Mouse (Mus musculus) liver, adult 2 months (tissue): ENCODE data around the gene Eif3m.

ENCODE experiments used
- CTCF ChIP-seq: fragments of 200-500 bp; IDR thresholded peaks from 2 replicates; pipeline ENCODE4 v1.5.1; 2011; ENCODE audit warnings: low read depth, low read length, control low read depth
- POLR2A ChIP-seq: fragments of 200-500 bp; IDR thresholded peaks from 2 replicates; pipeline ENCODE4 v1.6.1; 2011; ENCODE audit warnings: low read length, control low read depth; ENCODE audit not compliant: insufficient read depth; ENCODE audit errors: extremely low read depth

DNA sequence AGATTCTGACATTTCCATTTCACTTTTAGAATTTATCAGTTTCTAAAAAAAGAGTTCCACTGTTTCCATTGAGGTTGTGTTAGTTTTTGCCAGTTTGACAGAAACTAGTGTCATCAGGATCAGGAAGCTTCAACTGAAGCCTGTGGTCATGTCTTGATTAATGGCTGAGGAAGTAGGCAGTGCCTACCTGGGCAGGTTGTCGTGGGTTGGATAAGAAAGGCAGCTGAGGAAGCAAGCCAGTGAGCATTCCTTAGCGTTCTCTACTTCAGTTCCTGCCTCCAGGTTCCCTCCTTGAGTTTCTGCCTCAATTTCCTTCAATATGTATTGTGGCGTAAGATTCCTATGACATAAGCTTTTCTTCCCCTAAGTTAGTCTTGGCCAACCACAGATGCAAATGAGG lies 31.1 kb downstream of the Eif3m start:
- TF ChIP-seq CTCF, result no peak
- no peak for TF ChIP-seq POLR2A
